Mouse (Mus musculus): Measurements from ENCODE around the gene Adam26a.
"Not testable (repeated sequence)": the region's sequence is repeated elsewhere in the genome, so short reads cannot be mapped to it uniquely, and the experiment has no call there.

Adam26a gene

GRCm38 (mm10) chr8:43576607-43577006 lies at the start of gene Adam26a:
Gene Adam26a (minus strand): TSS chr8:43576707.
- DNase-seq (ENCODE audit: low spot score in 2 of 2), result not testable (repeated sequence)

GRCm38 (mm10) chr8:43616046-43616445 lies 39.5 kb upstream of the Adam26a start:
- DNase-seq (ENCODE audit: low spot score in 2 of 2), result no peak

- DNase-seq (ENCODE audit: low spot score in 2 of 2), result not testable (repeated sequence)
Measured at GRCm38 (mm10) chr8:43603657-43604056, 27.1 kb upstream of the Adam26a start.

GRCm38 (mm10) chr8:43603166-43603565 lies 26.7 kb upstream of the Adam26a start:
- not testable (repeated sequence) for DNase-seq (ENCODE audit: low spot score in 2 of 2)

GRCm38 (mm10) chr8:43528006-43528405 lies 48.5 kb downstream of the Adam26a start, which contains the start of gene Adam26b:
Gene Adam26b (minus strand): TSS chr8:43528106.
- DNase-seq (ENCODE audit: low spot score in 2 of 2), result not testable (repeated sequence)
